Mouse (Mus musculus) layer of hippocampus, adult 18-20 months (tissue): ENCODE data around the gene Ciz1. TPM values are rescaled to one million over a fixed set of nuclear protein-coding genes. Genes with fewer than 3 reads are reported as not detected.
"Not testable (repeated sequence)": the region's sequence is repeated elsewhere in the genome, so short reads cannot be mapped to it uniquely, and the experiment has no call there.

ENCODE experiments used
- DNase-seq, 2 experiments: peaks; one replicate each; pipeline ENCODE4 v3.0.0; 2022; ENCODE audit warnings: low spot score in 2 of 2
- total RNA-seq, 2 experiments: library from RNA; stranded (reverse); gene quantifications; 2 replicates each; pipeline ENCODE4 v1.2.3; 2021

Gene Ciz1
- total RNA-seq, 2 experiments from 2014 or later = 69.3 to 77.0 TPM

- DNase-seq = no peak
Measured at GRCm38 (mm10) chr2:32344598-32345321, 7.4 kb upstream of the Ciz1 start.

- no peak for DNase-seq
Measured at GRCm38 (mm10) chr2:32347019-32347418, 5.1 kb upstream of the Ciz1 start.

GRCm38 (mm10) chr2:32348311-32348710, 3.8 kb upstream of the Ciz1 start:
- DNase-seq = peak in 1 of 2 experiments; percentile 77

- no peak for DNase-seq
Measured at GRCm38 (mm10) chr2:32349625-32350255, 2.4 kb upstream of the Ciz1 start.

GRCm38 (mm10) chr2:32350471-32351051, 1.6 kb upstream of the Ciz1 start:
- no peak for DNase-seq

- DNase-seq = no peak
Measured at GRCm38 (mm10) chr2:32351471-32351961, 611 bp upstream of the Ciz1 start.

GRCm38 (mm10) chr2:32353007-32353542, 948 bp downstream of the Ciz1 start, which contains the start of gene Dnm1:
TSS of gene Dnm1 (minus strand) at chr2:32353338.
- peak; percentile 93 to 98 for DNase-seq

GRCm38 (mm10) chr2:32353836-32354235, 1.7 kb downstream of the Ciz1 start:
- no peak for DNase-seq

GRCm38 (mm10) chr2:32354336-32354895, 2.3 kb downstream of the Ciz1 start:
- no peak for DNase-seq

GRCm38 (mm10) chr2:32356216-32356615, 4.1 kb downstream of the Ciz1 start:
- no peak for DNase-seq

- no peak for DNase-seq
Measured at GRCm38 (mm10) chr2:32357710-32358109, 5.6 kb downstream of the Ciz1 start.

- no peak for DNase-seq
Measured at GRCm38 (mm10) chr2:32358381-32358780, 6.3 kb downstream of the Ciz1 start.

- DNase-seq = peak; percentile 83 to 92
Measured at GRCm38 (mm10) chr2:32360741-32361140, 8.6 kb downstream of the Ciz1 start.

- peak in 1 of 2 experiments; percentile 83 for DNase-seq
Measured at GRCm38 (mm10) chr2:32361437-32361836, 9.3 kb downstream of the Ciz1 start.

- DNase-seq = not testable (repeated sequence)
Measured at GRCm38 (mm10) chr2:32362274-32362673, 10.1 kb downstream of the Ciz1 start.

GRCm38 (mm10) chr2:32362817-32363340, 10.8 kb downstream of the Ciz1 start:
- peak; percentile 86 to 92 for DNase-seq

GRCm38 (mm10) chr2:32363376-32364106, 11.4 kb downstream of the Ciz1 start:
- DNase-seq = no peak

- DNase-seq = no peak
Measured at GRCm38 (mm10) chr2:32364121-32364520, 12.0 kb downstream of the Ciz1 start.

GRCm38 (mm10) chr2:32367315-32367714, 15.2 kb downstream of the Ciz1 start:
- no peak for DNase-seq

- DNase-seq = no peak
Measured at GRCm38 (mm10) chr2:32374191-32374590, 22.1 kb downstream of the Ciz1 start.
